Mouse (Mus musculus) liver, embryonic 18 days (tissue): ENCODE results near the gene Dpm2. TPM values are rescaled to one million over a fixed set of nuclear protein-coding genes. Genes with fewer than 3 reads are reported as not detected.

Experiments
- polyA plus RNA-seq: library from polyadenylated mRNA; depleted of rRNA; stranded (reverse); fragments of >200 nt; gene quantifications from 2 replicates; pipeline ENCODE4 v1.2.3, GENCODE M21; 2012; rRNA removed

Gene Dpm2
- polyA plus RNA-seq, result 45.1 and 48.7 TPM in 2 replicates

DNA sequence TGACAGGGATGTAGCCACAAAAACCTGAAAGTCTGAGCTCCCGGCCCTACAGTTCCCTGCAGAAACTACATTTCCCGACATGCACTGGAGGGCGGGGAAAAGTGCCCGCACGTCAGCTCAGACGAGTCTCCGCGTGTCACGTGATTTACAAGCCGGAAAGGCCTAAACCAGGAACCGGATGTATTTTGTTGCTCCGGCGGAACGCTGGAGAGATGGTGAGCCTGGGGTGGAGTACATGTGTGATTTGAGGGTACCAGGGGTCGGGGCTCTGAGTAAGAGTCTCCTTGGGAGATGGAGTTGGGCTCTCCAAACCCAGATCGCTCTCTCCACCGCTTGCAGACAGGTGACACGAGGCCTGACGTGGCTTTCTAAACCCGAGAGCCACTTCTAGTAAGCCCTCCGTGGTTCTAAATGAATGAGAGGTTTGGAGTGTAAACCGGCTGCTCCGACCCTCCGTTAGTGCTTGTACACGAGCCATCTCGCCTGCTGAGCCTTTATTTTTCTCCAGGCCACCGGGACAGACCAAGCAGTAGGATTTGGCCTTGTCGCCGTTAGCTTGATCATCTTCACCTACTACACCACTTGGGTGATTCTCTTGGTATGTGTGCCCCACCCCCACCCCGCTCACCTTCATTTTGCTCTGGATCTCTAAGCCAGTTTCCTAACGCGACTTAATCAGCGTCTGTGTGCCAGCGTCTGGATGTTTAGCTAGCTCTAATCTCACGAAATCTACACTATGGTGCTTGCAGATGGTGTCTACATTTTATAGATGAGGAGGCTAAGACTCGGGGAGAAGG lies at the start of gene Dpm2:
Gene Dpm2, plus strand, starts transcription at position 161 of the 797 bp plus-strand sequence.

DNA sequence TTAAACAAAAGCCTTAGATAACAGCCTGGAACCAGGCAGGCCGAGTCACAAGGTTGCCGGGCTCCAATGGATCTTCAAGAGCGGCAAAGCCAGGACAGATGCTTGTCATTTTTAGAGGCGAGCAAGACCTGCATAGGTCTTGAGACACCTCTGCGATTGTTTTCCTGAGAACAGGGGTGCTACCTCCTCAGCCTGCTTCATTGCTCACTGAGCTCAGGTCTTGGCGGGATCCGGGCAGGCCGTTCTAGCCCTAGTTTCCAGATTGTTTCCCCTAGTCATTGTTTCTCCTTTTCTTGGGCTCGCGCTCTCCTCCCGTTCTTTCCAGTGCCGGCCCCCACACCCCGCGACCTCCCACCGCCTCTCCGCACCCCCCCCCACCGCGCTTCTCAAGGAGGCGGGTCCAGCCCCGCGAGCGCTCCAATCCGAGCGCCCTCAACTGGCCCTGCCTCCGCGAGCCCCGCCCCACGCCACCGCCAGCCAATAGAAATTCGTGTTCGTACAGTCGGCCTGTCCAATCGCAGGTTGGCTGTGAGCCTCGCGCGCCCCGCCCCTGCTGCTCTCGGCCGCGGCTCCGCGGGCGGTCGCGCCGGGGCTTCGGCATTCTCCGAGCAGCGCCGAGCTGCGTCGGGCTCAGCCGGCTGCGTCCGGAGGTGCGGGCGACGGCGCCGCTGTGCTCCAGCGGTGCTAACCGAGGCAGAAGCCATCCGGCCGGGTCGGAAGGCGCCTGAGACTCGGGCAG lies 35.8 kb upstream of the Dpm2 start, which contains the start of gene Fam102a:
Gene Fam102a, plus strand, starts transcription at position 600 of the 739 bp plus-strand sequence.

DNA sequence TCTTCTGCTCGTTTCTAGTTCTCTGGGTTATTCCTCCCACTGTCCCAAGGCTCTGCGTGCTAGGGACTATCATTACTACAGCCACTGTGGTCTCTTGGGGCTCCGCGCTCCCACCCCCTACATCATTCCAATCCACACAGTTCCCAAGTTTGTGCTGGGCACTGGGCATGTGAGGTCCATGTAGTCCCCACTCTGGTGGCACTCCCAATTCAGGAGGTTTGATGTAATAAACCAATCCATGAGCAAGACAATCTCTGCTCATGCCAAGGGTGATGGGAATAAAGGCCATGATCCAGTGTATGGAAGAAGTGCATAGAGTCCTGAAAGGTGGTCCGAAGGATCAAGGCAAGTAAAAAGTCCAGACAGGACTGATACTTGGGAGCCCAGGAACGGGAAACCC lies 3.8 kb downstream of the Dpm2 start, which contains the start of gene Pip5kl1:
Gene Pip5kl1, plus strand, starts transcription at position 301 of the 400 bp plus-strand sequence.

DNA sequence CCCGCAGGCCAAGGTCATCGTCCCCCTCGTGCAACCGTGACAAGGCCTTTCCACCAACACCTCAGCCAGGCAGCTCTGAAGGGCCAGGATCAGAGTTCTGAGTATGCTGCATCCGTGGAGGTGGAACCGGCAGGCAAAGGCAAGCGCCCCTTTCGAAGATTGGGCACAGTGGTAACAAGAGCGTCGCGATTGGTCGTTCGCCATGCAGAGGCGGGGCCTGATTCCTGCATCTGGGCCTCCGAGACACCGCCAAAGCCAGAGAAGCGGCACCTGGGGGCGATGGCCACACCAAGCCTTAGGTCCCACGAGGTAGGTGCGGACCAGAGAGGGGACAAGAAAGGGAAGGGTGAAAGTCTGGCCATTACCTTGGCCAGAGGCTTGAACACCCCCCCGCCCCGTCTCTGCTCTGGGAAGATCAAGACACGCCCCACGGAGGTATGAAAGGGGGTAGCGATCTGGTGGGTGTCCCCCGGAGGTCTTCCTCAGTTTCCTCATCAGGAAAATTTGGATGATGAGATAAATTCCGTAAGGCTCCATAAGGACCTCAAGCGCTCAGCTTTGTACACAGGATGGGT lies 5.0 kb downstream of the Dpm2 start, which contains the start of gene 9430097D07Rik:
Gene 9430097D07Rik, minus strand, starts transcription at position 99 of the 575 bp plus-strand sequence.

DNA sequence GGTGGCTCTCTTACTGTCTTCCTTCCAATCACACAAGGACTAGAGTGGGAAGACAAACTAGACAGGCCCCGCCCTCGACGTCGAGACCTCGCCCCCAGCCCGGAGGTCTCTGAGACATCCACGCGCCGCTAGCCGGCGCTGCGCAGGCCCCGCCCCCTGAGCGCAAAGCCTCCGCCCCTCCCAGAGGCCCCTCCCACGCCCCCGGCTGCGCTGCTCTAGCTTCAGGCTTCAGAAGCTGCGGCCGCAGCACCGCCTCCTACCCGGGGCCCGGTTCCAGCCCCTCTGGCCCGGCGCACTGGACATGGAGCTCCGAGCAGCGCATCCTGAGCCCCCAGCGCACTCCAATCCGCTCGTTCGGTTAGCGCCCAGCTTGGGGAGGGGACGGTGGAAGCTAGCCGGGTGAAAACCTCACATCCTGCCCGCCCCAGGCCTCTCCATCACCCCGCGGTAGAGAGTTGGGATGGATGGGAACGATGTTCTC lies 16.3 kb downstream of the Dpm2 start, which contains the start of gene St6galnac4:
Gene St6galnac4, plus strand, starts transcription at position 225 of the 481 bp plus-strand sequence.

DNA sequence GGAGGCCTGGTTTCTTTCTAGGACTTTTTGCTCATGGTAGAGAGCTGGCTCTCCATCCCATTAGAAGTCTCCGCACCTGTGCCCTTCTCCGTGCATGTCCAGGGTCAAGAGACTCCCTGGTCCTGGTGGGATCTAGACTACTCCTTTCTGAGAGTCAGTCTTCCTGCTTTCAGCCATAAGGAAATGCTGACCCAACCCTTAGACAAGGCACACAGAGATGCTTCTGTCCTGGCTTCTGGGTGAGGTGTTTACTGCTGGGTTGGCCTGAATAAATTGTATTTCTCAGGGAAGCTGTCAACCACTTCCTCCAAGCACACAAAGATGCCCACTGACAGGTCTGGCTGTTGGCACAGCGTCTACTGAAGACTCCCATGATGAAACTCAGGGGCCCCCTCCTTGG lies 28.8 kb downstream of the Dpm2 start, which contains the start of gene St6galnac6:
Gene St6galnac6, plus strand, starts transcription at position 301 of the 400 bp plus-strand sequence.

DNA sequence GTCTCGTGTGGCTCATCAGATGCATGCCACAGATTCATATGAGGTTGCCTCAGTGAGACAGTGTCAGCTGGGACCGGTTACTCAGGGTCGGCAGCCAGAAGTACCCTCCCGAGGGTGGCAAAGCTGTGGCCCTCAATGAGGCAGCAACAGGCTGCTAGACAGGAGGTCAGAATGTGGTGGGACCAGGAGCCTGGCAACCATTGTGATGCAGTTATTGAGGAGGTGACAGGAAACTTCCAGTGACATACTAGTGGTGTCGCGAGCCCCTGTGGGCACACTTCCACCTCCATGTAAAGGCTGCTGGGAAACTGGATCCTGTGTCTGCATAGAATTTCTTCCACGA lies 50.8 kb downstream of the Dpm2 start, which contains the start of gene Ak1:
Gene Ak1, plus strand, starts transcription at position 242 of the 343 bp plus-strand sequence.

Other genes starting within 250 kb of the Dpm2 start
- gene Ciz1, start 218.5 kb upstream of the Dpm2 start, polyA plus RNA-seq, result 31.1 and 42.1 TPM in 2 replicates
- gene Dnm1, start 217.5 kb upstream of the Dpm2 start, polyA plus RNA-seq, result 1.2 and 1.3 TPM in 2 replicates
- gene 1110008P14Rik, start 188.9 kb upstream of the Dpm2 start, polyA plus RNA-seq, result 24.7 and 29.9 TPM in 2 replicates
- gene Lcn2, start 182.6 kb upstream of the Dpm2 start, polyA plus RNA-seq, result 493 and 623 TPM in 2 replicates
- 12.9 and 16.2 TPM in 2 replicates for gene Ptges2, start 175.0 kb upstream of the Dpm2 start, polyA plus RNA-seq
- 1.2 TPM in 2 replicates for gene Naif1, start 120.4 kb upstream of the Dpm2 start, polyA plus RNA-seq
- gene Slc25a25, start 119.4 kb upstream of the Dpm2 start, polyA plus RNA-seq, result 15.8 and 20.5 TPM in 2 replicates
- 3.1 and 3.4 TPM in 2 replicates for gene Fam102a, start 35.5 kb upstream of the Dpm2 start, polyA plus RNA-seq
- gene Pip5kl1, start 3.9 kb downstream of the Dpm2 start, polyA plus RNA-seq, result 0.04 and 0.07 TPM in 2 replicates
- gene 9430097D07Rik, start 4.8 kb downstream of the Dpm2 start, polyA plus RNA-seq, result not detected in 2 replicates
- 4.1 TPM in 2 replicates for gene St6galnac4, start 16.2 kb downstream of the Dpm2 start, polyA plus RNA-seq
- gene St6galnac6, start 28.9 kb downstream of the Dpm2 start, polyA plus RNA-seq, result 24.2 and 25.0 TPM in 2 replicates
- 0.37 and 0.62 TPM in 2 replicates for gene Ak1, start 50.9 kb downstream of the Dpm2 start, polyA plus RNA-seq
- 24.4 and 26.0 TPM in 2 replicates for gene Eng, start 75.7 kb downstream of the Dpm2 start, polyA plus RNA-seq
- 140 and 142 TPM in 2 replicates for gene Fpgs, start 133.3 kb downstream of the Dpm2 start, polyA plus RNA-seq
- 62.0 and 72.6 TPM in 2 replicates for gene Cdk9, start 142.2 kb downstream of the Dpm2 start, polyA plus RNA-seq
- 12.4 and 13.9 TPM in 2 replicates for gene Sh2d3c, start 150.2 kb downstream of the Dpm2 start, polyA plus RNA-seq
- gene 6330409D20Rik, start 170.2 kb downstream of the Dpm2 start, polyA plus RNA-seq, result 0.06 TPM in 1 of 2 replicates, not detected in the other
- 26.5 and 28.5 TPM in 2 replicates for gene Tor2a, start 186.4 kb downstream of the Dpm2 start, polyA plus RNA-seq
- gene Ttc16, start 204.8 kb downstream of the Dpm2 start, polyA plus RNA-seq, result 0.10 and 0.14 TPM in 2 replicates
- gene Ptrh1, start 204.9 kb downstream of the Dpm2 start, polyA plus RNA-seq, result 1.2 and 1.4 TPM in 2 replicates
- not detected in 2 replicates for gene Cfap157, start 213.6 kb downstream of the Dpm2 start, polyA plus RNA-seq